Mouse (Mus musculus): ENCODE data around the gene Vmn1r167.
"Not testable (repeated sequence)": the region's sequence is repeated elsewhere in the genome, so short reads cannot be mapped to it uniquely, and the experiment has no call there.

Gene Vmn1r167

DNA sequence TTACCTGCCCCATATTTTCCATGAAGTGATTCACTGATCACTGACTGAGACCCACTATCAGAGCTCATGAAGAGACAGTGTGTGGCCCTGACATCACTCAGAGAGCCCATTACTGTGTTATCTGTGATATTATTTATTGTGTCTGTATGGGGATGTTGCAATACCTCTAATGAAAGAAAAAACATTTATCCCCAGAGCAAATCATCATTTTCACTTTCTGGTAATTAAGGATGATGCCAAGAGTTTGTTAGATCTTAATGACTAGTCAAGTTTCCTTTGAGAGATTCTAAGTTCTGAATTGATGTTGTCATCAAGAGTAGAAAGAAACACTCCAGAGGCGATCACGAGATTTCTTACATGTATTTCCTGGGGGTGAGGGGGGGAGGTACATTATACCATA lies at the start of gene Vmn1r167:
Gene Vmn1r167, minus strand, starts transcription at position 101 of the 400 bp plus-strand sequence.
- not testable (repeated sequence) for DNase-seq (ENCODE audit: low read depth, low spot score)

GRCm38 (mm10) chr7:23539432-23539831 lies 32.4 kb upstream of the Vmn1r167 start, which contains the start of gene Vmn1r168:
TSS of gene Vmn1r168 (plus strand) at chr7:23539732.
- not testable (repeated sequence) for DNase-seq (ENCODE audit: low read depth, low spot score)

DNA sequence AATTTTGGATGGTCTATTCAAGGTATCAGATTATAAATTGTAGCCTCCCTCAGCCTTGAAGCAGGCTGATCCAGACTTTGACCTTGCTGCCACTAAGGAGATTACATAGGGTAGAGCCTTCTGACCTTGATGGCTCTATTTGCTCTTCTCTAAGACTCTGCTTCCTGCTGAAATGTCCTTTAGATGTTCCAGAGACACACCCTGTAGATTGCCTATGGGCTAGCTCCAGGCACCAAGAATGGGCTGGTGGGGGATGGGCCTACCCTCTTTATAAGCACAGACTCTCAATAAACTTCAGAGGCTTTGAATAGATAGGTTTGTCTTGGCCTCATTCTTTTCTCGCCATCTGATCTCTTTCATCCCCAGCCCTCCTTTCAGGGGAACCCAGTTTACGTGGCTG lies 34.1 kb downstream of the Vmn1r167 start:
- not testable (repeated sequence) for DNase-seq (ENCODE audit: low read depth, low spot score)

DNA sequence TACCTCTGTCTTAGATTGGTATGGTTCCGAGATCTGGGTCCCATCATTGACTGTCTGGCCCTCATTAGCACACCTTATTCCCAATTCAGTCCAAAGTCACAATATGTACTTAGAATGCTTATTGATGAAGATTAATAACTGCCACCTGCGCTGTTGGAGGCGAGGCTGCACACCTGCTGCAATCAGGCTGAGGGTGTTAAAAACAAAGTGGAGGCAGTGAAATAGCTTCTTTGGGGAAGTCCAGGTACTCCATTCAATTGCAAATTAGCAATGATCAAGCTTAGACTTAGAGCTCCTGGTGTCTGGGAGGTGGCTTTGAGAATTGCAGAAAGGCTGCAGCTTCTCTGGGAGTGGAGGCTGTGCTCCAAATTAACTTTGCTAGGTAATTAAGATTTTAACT lies 36.2 kb downstream of the Vmn1r167 start:
- not testable (repeated sequence) for DNase-seq (ENCODE audit: low read depth, low spot score)

- not testable (repeated sequence) for DNase-seq (ENCODE audit: low read depth, low spot score)
Observed at GRCm38 (mm10) chr7:23470201-23470600, 36.8 kb downstream of the Vmn1r167 start.
